Mouse (Mus musculus) T-helper 17 cell (primary cell): ENCODE measurements at regions not wholly inside any gene's neighbourhood (a gene's known extent, or its start where the extent isn't known, plus 50 kb on each side); places are given as distances from the start of the nearest gene placed in this dataset.
"Not testable (repeated sequence)": the region's sequence is repeated elsewhere in the genome, so short reads cannot be mapped to it uniquely, and the experiment has no call there.

Experiments used
- in situ Hi-C, 2 experiments: fragments of 300-600 bp; cut with MboI, MseI; formaldehyde crosslinking; loops; 1 replicate in 1 of 2; 2 replicates in 1 of 2; pipeline ENCODE4 v1.15.1; 2025; ENCODE audit warnings: high pct_unique_total_duplicates in 2 of 2

GRCm38 (mm10) chr2:3864872-3865271 is 152.6 kb upstream of the Frmd4a start:
- in situ Hi-C loops = no loop called here

- in situ Hi-C loops = not testable (repeated sequence)
Observed at GRCm38 (mm10) chr2:3866736-3867135, 150.8 kb upstream of the Frmd4a start.

GRCm38 (mm10) chr2:3869701-3870100 is 147.8 kb upstream of the Frmd4a start:
- in situ Hi-C loops = loop anchor here in 1 of 2 experiments (10.0 kb wide), 1 partner anchor 815 kb away; no protein-coding TSS in a partner anchor

GRCm38 (mm10) chr2:3871748-3872147 is 145.8 kb upstream of the Frmd4a start:
- in situ Hi-C loops = loop anchor here in 1 of 2 experiments (10.0 kb wide), 1 partner anchor 817 kb away; no protein-coding TSS in a partner anchor

GRCm38 (mm10) chr2:3887000-3887399 is 130.5 kb upstream of the Frmd4a start:
- in situ Hi-C loops = no loop called here

DNA sequence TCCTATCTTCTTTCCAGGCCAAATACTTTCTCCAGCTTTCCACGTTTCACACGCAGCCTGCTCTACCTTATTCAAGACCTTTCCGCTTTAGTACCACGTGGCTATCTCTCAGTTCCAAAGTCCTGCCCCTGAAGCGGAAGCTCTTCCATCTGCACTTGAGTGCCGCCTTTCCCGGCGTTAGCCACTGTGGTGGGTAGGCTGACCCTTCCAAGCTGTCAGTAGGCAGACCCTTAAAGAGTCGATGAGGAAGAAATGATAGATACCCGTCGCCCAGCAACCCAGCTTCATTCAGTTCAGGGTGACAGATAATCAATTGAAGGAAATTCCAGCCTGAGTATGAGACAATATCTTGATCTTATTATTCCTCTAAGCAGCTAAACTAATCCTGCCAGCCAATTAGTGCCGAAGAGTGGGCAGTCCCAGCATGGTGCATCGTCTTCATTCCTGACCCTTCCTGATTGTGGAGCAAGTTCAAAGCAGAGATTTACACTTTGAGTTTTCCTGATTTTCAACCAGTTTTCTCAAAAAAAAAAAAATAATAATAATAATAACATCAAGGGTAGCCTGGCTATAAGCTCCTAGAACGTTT is 129.6 kb upstream of the Frmd4a start:
- in situ Hi-C loops = no loop called here

GRCm38 (mm10) chr2:3889381-3889780 is 128.1 kb upstream of the Frmd4a start:
- in situ Hi-C loops = no loop called here

GRCm38 (mm10) chr2:3890462-3890861 is 127.1 kb upstream of the Frmd4a start:
- in situ Hi-C loops = no loop called here

GRCm38 (mm10) chr2:3907026-3907425 is 110.5 kb upstream of the Frmd4a start:
- in situ Hi-C loops = no loop called here

DNA sequence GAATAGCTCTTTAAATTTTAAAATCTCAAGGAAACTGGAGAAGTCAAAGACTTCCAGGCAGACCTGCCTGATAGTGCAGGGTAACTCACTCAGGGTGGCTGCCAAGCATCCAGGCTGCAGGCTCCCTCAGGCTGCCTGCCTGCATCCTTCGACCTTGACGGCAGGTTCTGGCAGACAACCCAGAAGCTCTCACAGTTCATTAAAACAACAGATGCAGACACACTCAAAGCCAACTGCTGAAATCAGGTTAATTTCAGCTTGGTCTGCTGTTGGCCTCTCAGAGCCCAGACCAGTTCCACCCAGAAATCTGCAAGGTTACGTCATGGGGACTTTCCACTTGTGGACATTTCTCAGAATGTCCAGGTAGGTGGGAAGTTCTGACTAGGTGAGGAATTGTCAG is 109.3 kb upstream of the Frmd4a start:
- in situ Hi-C loops = no loop called here

- in situ Hi-C loops = no loop called here
Observed at GRCm38 (mm10) chr2:3910086-3910891, 107.2 kb upstream of the Frmd4a start.

- in situ Hi-C loops = no loop called here
Observed at GRCm38 (mm10) chr2:3915141-3915540, 102.4 kb upstream of the Frmd4a start.

DNA sequence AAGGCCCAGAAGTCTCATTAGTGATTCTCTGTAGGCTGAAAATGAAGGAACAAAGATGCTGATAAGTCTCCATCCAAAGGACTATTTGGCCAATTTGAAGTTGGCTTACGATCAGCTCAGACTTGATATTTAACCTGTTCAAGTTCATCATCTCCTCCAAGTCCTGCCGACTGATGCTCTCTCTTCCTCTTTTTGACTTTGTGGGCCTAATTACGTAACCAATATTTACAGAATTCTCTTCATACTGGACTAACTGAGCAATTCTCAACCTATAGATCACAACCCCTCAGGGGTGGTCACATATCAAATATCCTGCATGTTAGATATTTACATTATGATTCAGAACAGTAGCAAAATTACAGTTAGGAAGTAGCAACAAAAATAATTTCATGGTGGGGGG is 101.2 kb upstream of the Frmd4a start:
- in situ Hi-C loops = no loop called here

GRCm38 (mm10) chr2:3918156-3918555 is 99.4 kb upstream of the Frmd4a start:
- in situ Hi-C loops = no loop called here

DNA sequence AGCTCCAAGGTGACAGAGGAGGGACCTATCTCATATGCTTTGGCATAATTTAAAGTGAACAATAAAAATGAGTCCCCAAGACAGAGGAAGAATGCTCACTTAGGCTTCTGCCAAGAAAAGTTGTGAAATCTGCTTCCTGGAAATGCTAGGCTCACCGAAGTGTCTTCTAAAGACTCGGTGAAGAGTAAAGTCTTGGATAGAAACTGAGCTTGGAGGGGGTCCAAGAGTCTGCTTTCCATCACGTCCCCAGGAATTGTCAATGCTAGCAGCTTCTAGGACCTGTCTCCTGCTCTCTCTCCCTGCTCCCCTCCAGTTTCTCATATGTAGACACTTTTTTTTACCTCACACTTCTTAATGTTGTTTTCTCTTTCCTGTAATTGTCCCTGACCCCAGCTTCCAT is 97.6 kb upstream of the Frmd4a start:
- in situ Hi-C loops = no loop called here

GRCm38 (mm10) chr2:3921084-3921483 is 96.4 kb upstream of the Frmd4a start:
- in situ Hi-C loops = not testable (repeated sequence)

- in situ Hi-C loops = no loop called here
Observed at GRCm38 (mm10) chr2:3922739-3923138, 94.8 kb upstream of the Frmd4a start.

GRCm38 (mm10) chr2:3924696-3925095 is 92.8 kb upstream of the Frmd4a start:
- in situ Hi-C loops = no loop called here

- in situ Hi-C loops = no loop called here
Observed at GRCm38 (mm10) chr2:3925199-3925598, 92.3 kb upstream of the Frmd4a start.

- in situ Hi-C loops = no loop called here
Observed at GRCm38 (mm10) chr2:3926129-3926528, 91.4 kb upstream of the Frmd4a start.

GRCm38 (mm10) chr2:3927141-3927810 is 90.2 kb upstream of the Frmd4a start:
- in situ Hi-C loops = no loop called here

- in situ Hi-C loops = no loop called here
Observed at GRCm38 (mm10) chr2:3927853-3928252, 89.7 kb upstream of the Frmd4a start.

DNA sequence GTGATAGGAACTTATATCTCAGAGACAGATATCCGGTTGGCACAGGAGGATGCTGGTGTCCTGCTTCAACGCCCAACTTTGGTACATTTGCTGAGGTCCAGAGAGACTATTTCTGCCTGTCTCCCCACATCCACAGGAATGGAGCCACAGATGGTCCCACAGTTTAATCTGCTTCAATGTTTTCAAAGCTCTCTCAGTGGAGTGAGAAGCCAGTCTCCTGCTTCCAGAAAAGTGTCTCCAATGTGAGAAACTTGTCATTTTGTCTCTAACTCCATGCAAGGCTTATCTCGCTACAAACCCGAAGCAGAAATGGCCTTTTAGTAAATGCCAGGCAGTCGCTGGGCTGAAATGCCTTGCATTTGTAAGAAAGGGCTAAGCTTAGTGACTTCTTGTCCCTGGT is 86.9 kb upstream of the Frmd4a start:
- in situ Hi-C loops = no loop called here
